Mouse (Mus musculus): ENCODE data around the gene Flot2. TPM values are rescaled to one million over a fixed set of nuclear protein-coding genes. Genes with fewer than 3 reads are reported as not detected.
A peak's percentile ranks its signal among the peaks of the same experiment; 100 is the strongest.

Gene Flot2
- polyA plus RNA-seq, 1 experiment from 2014 or later, result 31.7 TPM

DNA sequence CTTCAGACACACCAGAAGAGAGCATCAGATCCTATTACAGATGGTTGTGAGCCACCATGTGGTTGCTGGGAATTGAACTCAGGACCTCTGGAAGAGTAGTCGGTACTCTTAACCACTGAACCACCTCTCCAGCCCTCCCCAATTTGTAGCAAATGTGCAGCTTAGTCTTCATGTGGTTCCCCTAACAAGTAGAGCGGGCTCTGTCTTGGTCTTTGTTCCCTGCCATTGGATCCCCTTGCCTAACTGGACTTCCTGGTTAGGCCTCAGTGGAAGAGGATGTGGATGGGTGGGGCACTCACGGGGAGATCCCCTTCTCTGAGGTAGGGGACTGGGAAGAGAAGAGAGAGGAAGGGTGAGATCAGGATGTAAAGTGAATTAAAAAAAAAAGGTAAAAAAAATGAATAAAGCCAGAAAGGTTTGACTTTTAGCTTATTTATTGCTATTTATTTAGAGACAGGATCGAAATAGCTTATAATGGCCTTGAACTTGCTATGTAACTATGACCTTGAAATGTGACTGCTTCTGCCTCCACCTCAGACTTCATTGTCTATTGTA is 49.3 kb downstream of the Flot2 start:
- H3K9ac ChIP-seq, result no peak overlapping the region
- H3K4me3 ChIP-seq, result no peak overlapping the region
- 68% methylated on average over 4 of the region's 4 CpGs for WGBS (ENCODE audit: insufficient replicate concordance)

DNA sequence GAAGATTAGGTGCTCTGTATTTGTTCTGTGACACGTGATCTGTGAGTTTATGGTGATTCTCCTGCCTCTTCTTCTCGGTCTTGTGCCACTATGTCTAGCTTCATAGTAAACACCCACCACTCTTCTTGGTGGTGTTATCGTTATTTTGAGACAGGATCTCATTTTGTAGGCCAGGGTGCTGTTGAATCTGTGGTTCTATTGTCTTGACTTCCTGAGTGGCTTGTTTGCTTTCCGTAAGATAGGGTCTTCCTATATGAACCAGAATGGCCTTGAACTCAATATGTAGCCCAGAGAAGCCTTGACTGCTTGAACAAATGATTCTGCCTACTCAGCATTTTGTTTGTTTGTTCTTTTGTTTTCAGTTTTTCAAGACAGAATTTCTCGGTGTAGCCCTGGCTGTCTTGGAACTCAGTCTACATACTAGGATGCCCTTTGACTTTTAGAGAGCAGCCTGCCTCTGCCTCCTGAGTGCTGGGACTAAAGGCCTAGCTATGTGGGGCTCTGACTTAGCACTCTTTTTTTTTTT is 50.1 kb downstream of the Flot2 start:
- H3K9ac ChIP-seq, result no peak overlapping the region
- no peak overlapping the region for H3K27ac ChIP-seq
- no peaks in the 10 kb centered on the region for H3K9me3 ChIP-seq (replicated peaks)
- WGBS (ENCODE audit: insufficient replicate concordance), result 63% methylated on average over 5 of the region's 5 CpGs
- ATAC-seq, result 0 out of 2 replicates have a peak, but pooled peaks have one; percentile 40
- H3K4me1 ChIP-seq, result peaks cover 13% of the 10 kb centered on the region; the same call in 1 of the 2 replicates
- H3K4me2 ChIP-seq, result no peak overlapping the region
- no peaks in the 10 kb centered on the region for H3K36me3 ChIP-seq
- no peak overlapping the region for H3K4me3 ChIP-seq
- no peaks in the 10 kb centered on the region for H3K27me3 ChIP-seq (replicated peaks)

More for the DNA sequence above, 49.3 kb downstream of the Flot2 start:
- Histone ChIP-seq H3K4me2 (no peak overlapping the region), H3K27ac (peak overlapping the region; percentile 45; the same call in 1 of the 2 replicates), H3K36me3 (no peaks in the 10 kb centered on the region), H3K4me1 (peaks cover 13% of the 10 kb centered on the region; the same call in 1 of the 2 replicates), H3K9me3 (replicated peaks) (no peaks in the 10 kb centered on the region), H3K27me3 (replicated peaks) (no peaks in the 10 kb centered on the region)
- ATAC-seq, result no peak

DNA sequence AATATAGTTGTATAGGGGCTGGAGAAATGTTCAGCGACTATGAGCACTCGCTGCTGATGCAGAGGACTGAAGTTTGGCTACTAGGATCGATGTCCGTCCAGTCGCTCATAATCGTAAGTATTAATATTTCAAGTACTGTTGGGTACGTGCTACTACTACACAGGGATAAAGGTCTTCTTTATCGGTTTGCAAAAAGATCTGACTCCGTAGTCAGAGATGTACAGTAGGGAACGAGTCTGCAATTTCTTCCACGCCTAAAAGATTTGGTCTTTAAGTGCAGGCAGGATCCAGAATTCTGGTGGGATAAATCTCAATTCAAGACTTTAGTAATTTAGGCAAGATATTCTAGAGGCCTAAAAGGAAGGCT is 56.4 kb downstream of the Flot2 start:
- H3K27me3 ChIP-seq (replicated peaks), result no peaks in the 10 kb centered on the region
- peak overlapping the region; percentile 92 for H3K4me2 ChIP-seq
- H3K9me3 ChIP-seq (replicated peaks), result no peaks in the 10 kb centered on the region
- H3K27ac ChIP-seq, result 0 out of 2 replicates have a peak overlapping the region, but pooled peaks have one; percentile 52
- 45% methylated on average over 11 of the region's 11 CpGs for WGBS (ENCODE audit: insufficient replicate concordance)
- peak overlapping the region; percentile 68 for H3K4me3 ChIP-seq
- ATAC-seq, result 0 out of 2 replicates have a peak, but pooled peaks have one; percentile 21
- H3K4me1 ChIP-seq, result peaks cover 37% of the 10 kb centered on the region
- peak overlapping the region; percentile 65; the same call in 1 of the 2 replicates for H3K9ac ChIP-seq
- 0 out of 2 replicates have a peak, but pooled peaks cover 2% of the 10 kb centered on the region for H3K36me3 ChIP-seq

DNA sequence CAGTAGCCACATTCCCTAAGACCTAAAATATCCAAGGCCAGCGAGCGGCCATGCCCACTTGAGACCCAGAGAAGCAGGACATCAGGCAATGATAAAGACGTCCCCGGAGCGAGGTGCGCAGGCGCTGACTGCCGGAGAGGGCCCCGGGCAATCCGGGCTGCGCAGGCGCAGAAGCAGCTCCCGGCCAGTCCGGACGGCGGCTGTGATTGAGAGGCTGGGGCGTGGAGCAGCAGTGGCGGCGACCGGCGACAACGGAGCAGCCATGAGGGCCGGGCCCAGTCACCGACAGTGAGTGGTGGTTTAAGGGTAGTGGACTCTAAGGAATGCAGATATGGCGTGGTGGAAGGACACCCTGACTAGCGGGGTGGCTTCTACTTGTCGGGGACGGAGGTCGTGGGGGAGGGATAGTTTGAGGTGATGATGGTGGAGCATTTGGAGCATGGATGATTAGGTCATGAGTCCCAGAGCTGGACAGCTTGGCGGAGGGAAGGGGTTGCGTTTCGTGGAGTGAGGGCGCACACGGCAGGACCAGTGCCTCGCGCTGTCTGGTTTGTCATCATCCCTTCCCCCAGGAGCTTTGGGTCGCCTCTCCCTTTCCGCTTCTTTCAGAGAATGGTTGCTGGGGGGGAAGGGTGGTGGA is 56.9 kb downstream of the Flot2 start, which contains the start of gene Fam222b:
Fam222b (plus strand) TSS at position 157 of the 640 bp plus-strand sequence.
- H3K27ac ChIP-seq, result peak within 1 kb of the TSS; percentile 52; the same call in 1 of the 2 replicates
- H3K4me3 ChIP-seq, result peak within 1 kb of the TSS; percentile 68
- under 1% methylated on average over 38 of the region's 38 CpGs for WGBS (ENCODE audit: insufficient replicate concordance)
- peaks cover 37% of the 10 kb centered on the region for H3K4me1 ChIP-seq
- H3K27me3 ChIP-seq (replicated peaks), result no peaks in the 10 kb centered on the region
- peak; percentile 90 for ATAC-seq
- no peaks in the 10 kb centered on the region for H3K9me3 ChIP-seq (replicated peaks)
- 0 out of 2 replicates have a peak, but pooled peaks cover 5% of the 10 kb centered on the region for H3K36me3 ChIP-seq
- peak within 1 kb of the TSS; percentile 92 for H3K4me2 ChIP-seq
- peak within 1 kb of the TSS; percentile 65 for H3K9ac ChIP-seq

DNA sequence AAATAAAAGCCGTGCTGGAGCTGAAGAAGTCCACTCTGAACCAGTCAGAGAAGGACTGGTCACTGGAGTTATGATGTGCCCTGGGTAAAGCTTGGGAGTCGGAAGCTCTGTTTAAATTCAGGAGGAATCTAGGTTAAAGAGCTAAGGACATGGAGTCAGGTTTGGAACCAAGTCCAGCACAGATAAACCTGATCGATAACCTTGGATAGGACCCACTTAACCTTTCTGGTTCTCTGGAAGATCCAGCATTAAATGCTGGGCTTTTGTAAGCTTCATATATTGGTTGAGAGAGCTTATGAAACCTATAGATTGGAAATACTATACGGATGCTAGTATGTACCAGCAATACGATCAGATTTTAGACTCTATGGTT is 57.4 kb downstream of the Flot2 start:
- Histone ChIP-seq H3K9me3 (replicated peaks) (no peaks in the 10 kb centered on the region), H3K27ac (no peak overlapping the region), H3K4me2 (peak overlapping the region; percentile 92), H3K36me3 (0 out of 2 replicates have a peak, but pooled peaks cover 5% of the 10 kb centered on the region), H3K4me1 (peaks cover 37% of the 10 kb centered on the region), H3K9ac (peak overlapping the region; percentile 65), H3K27me3 (replicated peaks) (no peaks in the 10 kb centered on the region), H3K4me3 (peak overlapping the region; percentile 68)
- no peak for ATAC-seq
- 22% methylated on average over 5 of the region's 5 CpGs for WGBS (ENCODE audit: insufficient replicate concordance)

DNA sequence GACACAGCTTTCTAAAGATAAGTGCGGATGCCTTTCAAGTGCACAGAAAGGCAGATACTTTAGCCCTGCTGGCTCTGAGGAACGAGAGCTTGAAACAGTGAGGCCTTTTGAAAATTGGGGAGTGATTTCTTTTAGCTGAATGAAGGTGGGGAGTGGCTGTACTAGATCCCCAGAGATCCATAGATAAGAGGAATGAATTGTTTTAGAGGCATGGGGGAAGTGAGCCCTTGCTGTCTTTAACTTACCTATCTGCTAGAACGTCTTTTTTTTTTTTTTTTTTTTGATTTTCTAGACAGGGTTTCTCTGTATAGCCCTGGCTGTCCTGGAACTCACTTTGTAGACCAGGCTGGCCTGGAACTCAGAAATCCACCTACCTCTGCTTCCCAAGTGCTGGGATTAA is 59.3 kb downstream of the Flot2 start:
- Histone ChIP-seq H3K9me3 (replicated peaks) (no peaks in the 10 kb centered on the region), H3K4me1 (peaks cover 50% of the 10 kb centered on the region), H3K27ac (no peak overlapping the region), H3K27me3 (replicated peaks) (no peaks in the 10 kb centered on the region), H3K9ac (no peak overlapping the region), H3K4me2 (peak overlapping the region; percentile 92), H3K4me3 (no peak overlapping the region), H3K36me3 (0 out of 2 replicates have a peak, but pooled peaks cover 5% of the 10 kb centered on the region)
- no peak for ATAC-seq
- WGBS (ENCODE audit: insufficient replicate concordance), result 21% methylated on average over 3 of the region's 3 CpGs

DNA sequence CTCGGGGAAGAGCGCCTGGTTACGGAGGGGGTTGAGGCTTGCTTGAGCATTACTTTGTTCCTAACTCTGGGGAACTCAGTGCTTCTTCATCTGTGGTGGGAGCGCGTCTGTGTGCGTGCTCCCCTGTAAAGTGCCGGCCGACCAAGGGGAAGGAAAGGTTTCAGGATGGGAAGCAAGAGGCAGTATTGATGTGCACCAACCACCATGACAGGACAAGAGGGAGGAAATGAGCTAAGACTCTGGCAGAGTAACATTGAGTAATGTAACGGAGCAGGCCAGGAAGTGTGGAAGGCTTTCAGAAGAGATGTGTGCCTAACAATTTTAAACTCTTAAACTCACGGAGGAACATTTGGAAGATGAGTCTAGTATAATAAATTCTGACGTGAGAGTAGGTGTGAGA is 63.0 kb downstream of the Flot2 start:
- Histone ChIP-seq H3K9ac (peak overlapping the region; percentile 28; the same call in 1 of the 2 replicates), H3K27ac (peak overlapping the region; percentile 38), H3K4me2 (peak overlapping the region; percentile 2; the same call in 1 of the 2 replicates)

DNA sequence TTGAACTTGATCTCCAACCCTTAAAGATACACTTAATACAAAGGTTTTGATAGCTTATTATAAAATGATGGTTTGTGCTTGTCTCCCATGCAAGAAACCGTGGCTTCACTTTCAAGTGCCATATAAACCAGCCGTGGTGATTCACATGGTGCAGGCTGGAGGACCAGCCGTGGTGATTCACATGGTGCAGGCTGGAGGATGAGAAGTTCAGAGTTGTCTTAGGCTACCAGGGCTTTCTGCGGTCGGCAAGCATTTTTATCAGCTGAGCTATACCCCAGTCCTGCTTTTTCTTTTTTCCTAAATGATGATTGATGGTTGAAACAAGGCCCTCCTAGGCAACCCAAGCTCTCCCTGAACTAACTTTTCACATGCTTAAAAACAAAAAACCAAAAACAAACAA is 64.4 kb downstream of the Flot2 start:
- no peak overlapping the region for H3K9ac ChIP-seq
- H3K9me3 ChIP-seq (replicated peaks), result no peaks in the 10 kb centered on the region
- no peak for ATAC-seq
- 58% methylated on average over 5 of the region's 5 CpGs for WGBS (ENCODE audit: insufficient replicate concordance)
- no peak overlapping the region for H3K4me2 ChIP-seq
- H3K27ac ChIP-seq, result no peak overlapping the region
- peaks cover 16% of the 10 kb centered on the region; the same call in 1 of the 2 replicates for H3K36me3 ChIP-seq
- H3K4me1 ChIP-seq, result peaks cover 39% of the 10 kb centered on the region
- H3K4me3 ChIP-seq, result no peak overlapping the region
- no peaks in the 10 kb centered on the region for H3K27me3 ChIP-seq (replicated peaks)

More for the DNA sequence above, 63.0 kb downstream of the Flot2 start:
- H3K4me3 ChIP-seq, result no peak overlapping the region
- no peaks in the 10 kb centered on the region for H3K27me3 ChIP-seq (replicated peaks)
- H3K9me3 ChIP-seq (replicated peaks), result no peaks in the 10 kb centered on the region
- no peak for ATAC-seq
- H3K36me3 ChIP-seq, result 0 out of 2 replicates have a peak, but pooled peaks cover 6% of the 10 kb centered on the region
- H3K4me1 ChIP-seq, result peaks cover 53% of the 10 kb centered on the region
- 65% methylated on average over 11 of the region's 11 CpGs for WGBS (ENCODE audit: insufficient replicate concordance)

DNA sequence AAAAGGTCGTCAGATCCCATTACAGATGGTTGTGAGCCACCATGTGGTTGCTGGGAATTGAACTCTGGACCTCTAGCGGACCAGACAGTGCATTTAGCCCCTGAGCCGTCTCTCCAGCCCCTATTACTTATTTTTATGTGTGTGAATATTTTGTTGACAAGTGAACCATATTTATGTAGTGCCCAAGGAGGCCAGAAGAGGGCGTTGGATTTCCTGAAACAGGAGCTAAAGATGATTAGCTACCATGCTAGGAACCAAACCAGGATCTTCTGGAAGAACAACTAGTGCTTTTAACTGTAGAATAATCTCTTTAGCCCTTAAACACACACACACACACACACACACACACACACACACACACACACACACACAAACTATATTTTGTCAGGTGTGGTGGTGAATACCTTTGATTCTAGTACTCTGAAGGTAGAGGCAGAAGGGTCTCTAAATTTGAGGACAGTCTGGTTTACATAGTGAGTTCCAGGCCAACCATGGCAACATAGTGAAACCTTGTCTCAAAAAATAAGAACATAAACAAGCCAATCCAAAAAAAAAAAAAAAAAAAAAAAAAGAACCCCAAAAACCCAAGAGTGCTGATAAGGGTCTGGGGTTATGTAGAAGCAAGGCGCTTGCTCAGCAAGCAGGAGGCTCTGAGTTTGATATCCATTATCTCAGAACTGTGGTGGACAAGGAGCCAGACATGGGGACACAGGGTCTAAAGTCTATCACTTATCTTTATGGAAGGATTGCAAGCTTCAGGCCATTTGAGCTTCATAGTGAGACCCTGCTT is 65.4 kb downstream of the Flot2 start:
- WGBS (ENCODE audit: insufficient replicate concordance), result 43% methylated on average over 5 of the region's 5 CpGs
- H3K27ac ChIP-seq, result peak overlapping the region; percentile 63
- ATAC-seq, result no peak

DNA sequence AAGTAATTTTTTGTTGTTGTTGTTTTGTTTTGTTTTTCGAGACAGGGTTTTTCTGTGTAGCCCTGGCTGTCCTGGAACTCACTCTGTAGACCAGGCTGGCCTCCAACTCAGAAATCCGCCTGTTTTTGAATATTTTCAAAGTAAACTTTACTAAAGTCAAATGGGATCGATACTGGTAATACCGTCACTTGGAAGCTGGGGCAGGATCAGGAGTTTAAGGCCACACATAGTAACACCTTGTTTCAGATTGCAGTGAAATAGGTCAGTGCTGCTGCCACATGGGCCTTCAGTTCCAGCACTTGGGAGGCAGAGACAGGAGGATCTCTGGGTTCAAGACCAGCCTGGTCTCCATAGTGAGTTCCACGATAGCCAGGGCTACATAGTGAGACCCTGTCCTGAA is 66.8 kb downstream of the Flot2 start:
- no peak overlapping the region for H3K27ac ChIP-seq
- no peak for ATAC-seq
- no peak overlapping the region for H3K9ac ChIP-seq
- no peak overlapping the region for H3K4me3 ChIP-seq
- no peak overlapping the region for H3K4me2 ChIP-seq
- no peaks in the 10 kb centered on the region for H3K9me3 ChIP-seq (replicated peaks)
- 83% methylated on average over 5 of the region's 5 CpGs for WGBS (ENCODE audit: insufficient replicate concordance)
- no peaks in the 10 kb centered on the region for H3K27me3 ChIP-seq (replicated peaks)
- peaks cover 20% of the 10 kb centered on the region for H3K36me3 ChIP-seq
- peaks cover 39% of the 10 kb centered on the region for H3K4me1 ChIP-seq

More for the DNA sequence above, 65.4 kb downstream of the Flot2 start:
- H3K4me3 ChIP-seq, result no peak overlapping the region
- H3K4me2 ChIP-seq, result no peak overlapping the region
- H3K27me3 ChIP-seq (replicated peaks), result no peaks in the 10 kb centered on the region
- peaks cover 23% of the 10 kb centered on the region for H3K36me3 ChIP-seq
- peaks cover 34% of the 10 kb centered on the region for H3K4me1 ChIP-seq
- H3K9ac ChIP-seq, result no peak overlapping the region
- H3K9me3 ChIP-seq (replicated peaks), result no peaks in the 10 kb centered on the region

Data from liver, embryonic 12.5 days (tissue).